Mouse (Mus musculus): ENCODE data around the gene Wnt11.

GRCm38 (mm10) chr7:98861002-98861401 is 26.1 kb downstream of the Wnt11 start:
- TF ChIP-seq CTCF (IDR thresholded peaks at IDR 0.05; ENCODE audit: insufficient read depth, low read depth, low read length) = no peak
- TF ChIP-seq POLR2A (IDR thresholded peaks at IDR 0.05; ENCODE audit: insufficient read depth, low read depth, low read length) = no peak

All from olfactory bulb, adult 2 months (tissue).